Mouse (Mus musculus): ENCODE measurements around the gene Ahcyl1.
"Not testable (repeated sequence)": the region's sequence is repeated elsewhere in the genome, so short reads cannot be mapped to it uniquely, and the experiment has no call there.

Gene Ahcyl1

GRCm38 (mm10) chr3:107695948-107696881 is at the start of gene Ahcyl1:
TSS of gene Ahcyl1 (minus strand) at chr3:107696560.
- peak; percentile 97 for DNase-seq (ENCODE audit: low spot score)

DNA sequence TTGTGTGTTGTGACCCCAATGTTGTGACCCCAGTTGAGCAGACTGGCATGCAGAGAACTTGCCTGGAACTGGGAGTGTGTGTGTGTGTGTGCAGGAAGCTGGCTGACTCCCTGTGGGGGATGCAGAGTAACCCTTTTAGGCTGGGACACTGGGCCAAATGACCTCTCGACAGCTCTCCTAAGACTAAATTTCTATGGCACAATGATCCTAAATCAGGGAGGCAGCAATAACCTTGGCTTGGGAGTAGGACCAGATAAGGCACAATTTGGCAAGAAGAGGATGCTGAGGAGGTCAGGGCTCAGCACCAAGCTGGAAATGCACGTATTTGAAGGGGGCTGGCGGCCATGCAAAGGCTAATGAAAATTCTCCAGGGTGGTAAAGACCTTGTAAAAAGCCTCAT is 49.7 kb upstream of the Ahcyl1 start:
- no peak for DNase-seq (ENCODE audit: low spot score)

DNA sequence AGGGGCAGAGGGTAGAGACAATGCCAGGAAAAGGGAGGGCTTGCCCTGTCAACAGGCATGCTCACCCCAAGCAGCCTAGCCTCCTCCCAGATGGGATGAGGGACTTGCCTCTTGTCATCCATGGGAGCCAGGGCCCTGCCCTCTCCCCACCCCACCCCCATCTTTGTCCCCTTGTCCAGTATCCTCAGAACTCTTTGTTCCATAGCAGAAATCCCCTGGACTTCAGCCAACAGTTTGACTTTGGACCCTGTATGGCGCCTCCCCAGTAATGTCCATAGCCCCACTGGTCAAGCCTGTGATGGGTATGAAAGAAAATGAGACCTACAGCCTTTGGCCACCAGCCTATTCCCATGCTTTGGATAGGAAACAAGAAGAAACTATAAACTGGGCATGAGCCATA is 47.3 kb upstream of the Ahcyl1 start:
- no peak for DNase-seq (ENCODE audit: low spot score)

DNA sequence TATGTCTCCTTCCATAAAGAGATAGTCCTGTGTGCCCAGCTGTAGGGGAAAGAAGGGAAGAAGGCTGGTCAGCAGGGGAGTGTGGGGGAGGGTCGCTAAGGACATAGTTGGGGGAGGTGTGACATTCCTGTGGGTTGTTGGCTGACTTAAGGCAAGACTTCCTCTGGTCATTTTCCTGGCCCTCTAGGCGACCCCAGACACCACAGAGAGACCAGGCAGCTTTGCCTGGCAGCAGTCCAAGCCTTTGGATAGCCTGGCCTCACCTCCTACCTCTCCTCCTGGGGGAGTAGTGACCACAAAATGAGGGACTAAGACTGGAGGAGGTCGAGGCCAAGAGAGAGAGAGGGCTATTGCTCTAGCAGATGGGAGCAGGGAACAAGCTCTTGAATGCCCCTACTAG is 46.7 kb upstream of the Ahcyl1 start:
- no peak for DNase-seq (ENCODE audit: low spot score)

DNA sequence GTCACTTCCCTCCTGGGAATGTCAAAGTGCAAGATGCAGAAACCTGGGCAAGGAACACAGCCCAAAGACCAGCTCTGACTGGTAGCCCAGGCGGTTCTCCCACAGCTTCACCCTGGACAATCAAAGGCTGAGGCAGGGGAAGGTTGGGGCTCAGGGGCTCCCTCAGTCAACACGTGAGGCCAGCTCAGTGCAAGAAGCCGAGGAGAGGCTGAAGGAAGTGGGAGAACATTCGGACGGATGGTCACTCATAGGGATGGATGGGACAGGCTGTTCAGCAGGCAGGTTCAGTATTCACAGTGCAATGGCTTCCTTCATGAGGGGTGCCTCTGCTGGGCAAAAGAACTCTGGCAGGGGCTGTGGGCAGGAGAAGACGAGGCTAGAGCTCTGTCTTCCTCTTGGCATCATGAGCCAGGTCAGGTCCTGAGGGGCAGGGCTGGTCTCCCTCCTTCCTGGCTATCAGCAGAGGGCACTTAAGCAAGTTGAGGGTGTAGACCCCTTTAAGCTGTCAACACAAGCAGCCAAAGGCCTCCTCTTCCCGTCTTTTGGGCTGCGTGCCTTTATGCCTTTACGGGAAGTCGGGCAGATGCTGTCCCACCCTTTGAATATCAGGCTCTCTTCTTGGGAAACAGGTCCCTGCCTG is 45.8 kb upstream of the Ahcyl1 start:
- no peak for DNase-seq (ENCODE audit: low spot score)

DNA sequence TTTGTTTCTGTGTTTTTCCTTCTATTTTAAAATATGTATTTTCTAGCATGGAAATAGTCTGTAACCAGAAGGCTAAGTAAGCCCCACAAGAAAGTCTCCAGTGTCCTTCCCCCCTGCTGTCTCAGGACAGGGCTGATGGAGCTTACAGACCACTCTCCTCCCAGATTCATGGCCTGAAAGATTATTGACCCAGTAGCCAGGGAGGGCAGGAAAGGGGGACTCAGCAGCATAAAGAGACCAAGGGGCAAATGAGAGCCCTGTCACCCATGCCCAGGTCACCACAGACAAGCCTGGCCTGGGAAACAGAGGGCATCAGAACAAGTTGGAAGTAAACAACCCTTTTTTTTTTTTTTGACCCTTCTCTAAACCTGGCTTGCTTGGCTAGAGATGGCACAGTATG is 45.0 kb upstream of the Ahcyl1 start:
- DNase-seq (ENCODE audit: low spot score) = no peak

DNA sequence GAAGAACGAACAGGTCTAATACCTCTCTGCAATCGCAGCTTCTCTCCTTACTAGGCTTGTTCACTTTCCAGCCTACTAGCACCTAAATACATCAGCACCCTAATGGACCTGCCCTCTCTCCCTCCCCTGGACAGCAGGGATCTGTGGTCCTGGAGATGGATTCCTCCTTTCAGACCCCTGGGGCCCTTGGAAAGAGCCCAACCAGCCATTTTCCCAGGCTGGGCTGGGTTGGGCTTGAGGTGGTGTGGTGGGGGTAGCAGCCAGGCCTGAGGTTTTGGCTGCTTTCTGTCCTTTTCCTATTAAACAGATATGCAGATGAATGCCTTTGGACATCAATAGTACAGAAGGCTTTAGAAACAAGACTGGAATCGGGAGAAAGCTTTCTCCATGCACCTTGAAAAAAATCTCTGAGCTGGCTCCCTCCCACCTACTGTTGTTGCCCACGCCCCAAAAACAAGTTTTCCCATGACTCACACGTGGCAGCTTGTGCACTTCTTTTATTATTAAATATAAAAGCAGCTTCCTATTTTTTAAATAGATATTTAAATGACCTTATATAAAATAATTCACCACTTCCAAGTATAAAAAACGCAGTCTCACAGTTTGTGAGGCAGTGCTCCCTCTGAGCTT is 44.3 kb upstream of the Ahcyl1 start:
- no peak for DNase-seq (ENCODE audit: low spot score)

DNA sequence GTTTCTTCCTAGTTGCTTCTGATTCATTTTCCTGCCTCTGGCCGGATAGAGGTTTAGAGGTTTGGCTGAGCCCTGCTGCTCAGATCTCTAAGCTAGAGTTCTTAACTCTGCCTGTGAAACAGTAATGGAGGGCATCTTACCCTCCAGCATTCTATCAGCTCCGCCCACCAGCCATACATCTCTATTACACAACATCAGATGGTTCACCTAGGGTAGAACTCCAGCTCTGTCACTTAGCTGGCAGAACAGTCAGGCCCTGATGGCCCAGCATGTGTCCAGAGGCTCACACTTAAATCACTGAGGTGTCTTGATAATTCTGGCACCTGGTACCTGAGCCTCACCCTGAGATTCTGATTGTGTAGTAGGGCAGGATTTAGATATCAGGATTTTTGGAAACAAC is 43.6 kb upstream of the Ahcyl1 start:
- no peak for DNase-seq (ENCODE audit: low spot score)

- no peak for DNase-seq (ENCODE audit: low spot score)
Measured at GRCm38 (mm10) chr3:107739456-107739855, 43.1 kb upstream of the Ahcyl1 start.

DNA sequence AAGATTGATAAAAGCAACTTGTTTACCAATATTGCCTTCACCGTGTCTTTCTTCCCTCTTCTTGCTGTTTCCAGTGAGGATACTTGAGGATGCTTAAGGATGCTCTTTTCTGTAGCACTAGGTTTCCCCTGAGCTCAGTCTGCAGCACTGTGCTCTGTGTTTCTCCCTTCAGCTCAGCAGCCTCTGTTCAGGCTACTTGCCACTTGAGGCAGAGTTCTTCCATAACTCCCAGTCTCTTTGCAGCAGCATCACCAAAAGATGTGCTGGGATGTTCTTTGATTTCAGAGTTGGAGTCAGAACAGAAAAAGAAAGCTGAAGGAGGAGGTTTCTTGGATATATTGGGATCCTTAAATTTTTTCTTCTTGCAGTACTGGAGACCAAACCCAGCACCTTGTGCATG is 42.3 kb upstream of the Ahcyl1 start:
- DNase-seq (ENCODE audit: low spot score) = no peak

DNA sequence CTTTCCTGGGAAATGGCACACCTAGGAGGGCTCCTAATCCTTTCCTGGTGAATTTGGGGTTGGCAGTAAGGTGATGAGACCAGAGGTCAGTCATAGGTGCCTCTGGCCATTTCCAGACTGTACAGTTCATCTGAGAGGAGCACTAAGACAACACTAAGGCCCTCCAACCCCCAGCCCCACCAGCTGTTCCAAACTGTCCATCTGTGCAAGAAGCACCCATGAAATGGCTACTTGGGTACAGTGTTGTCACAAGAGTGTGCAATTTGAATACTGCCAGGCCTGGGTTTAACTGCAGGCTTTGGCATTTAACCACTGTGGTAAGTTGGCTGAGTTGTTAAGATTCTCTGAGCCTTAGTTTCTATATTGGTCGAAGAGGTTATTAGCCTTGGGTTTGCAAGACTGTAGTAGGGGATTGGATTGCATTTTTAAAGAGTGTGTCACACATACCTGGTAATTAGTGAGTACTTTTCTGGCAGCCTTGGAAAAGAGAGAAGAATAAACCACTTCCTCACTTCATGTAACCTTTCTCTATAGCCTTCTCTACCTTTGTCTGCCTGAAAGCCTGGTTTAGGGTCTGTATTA is 41.3 kb upstream of the Ahcyl1 start:
- no peak for DNase-seq (ENCODE audit: low spot score)

GRCm38 (mm10) chr3:107735620-107736019 is 39.3 kb upstream of the Ahcyl1 start:
- not testable (repeated sequence) for DNase-seq (ENCODE audit: low spot score)

DNA sequence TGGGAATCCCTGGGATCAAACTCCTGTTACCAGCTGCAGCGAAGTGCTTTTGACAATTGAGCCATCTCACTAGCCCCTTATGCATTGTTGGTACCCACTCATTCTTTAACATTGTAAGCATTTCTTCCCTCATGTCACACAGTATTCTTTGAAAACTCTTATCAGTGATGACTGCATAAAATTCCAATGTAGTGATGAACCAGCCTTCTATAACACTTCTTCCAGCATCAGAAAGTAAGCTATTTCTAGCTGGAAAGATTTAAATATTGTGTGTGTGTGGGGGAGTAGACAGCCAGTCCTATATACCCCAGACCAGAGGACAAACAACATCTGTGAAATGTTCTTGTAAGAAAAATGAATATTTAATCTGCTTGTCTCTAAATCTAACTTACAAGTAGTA is 37.0 kb upstream of the Ahcyl1 start:
- DNase-seq (ENCODE audit: low spot score) = no peak

DNA sequence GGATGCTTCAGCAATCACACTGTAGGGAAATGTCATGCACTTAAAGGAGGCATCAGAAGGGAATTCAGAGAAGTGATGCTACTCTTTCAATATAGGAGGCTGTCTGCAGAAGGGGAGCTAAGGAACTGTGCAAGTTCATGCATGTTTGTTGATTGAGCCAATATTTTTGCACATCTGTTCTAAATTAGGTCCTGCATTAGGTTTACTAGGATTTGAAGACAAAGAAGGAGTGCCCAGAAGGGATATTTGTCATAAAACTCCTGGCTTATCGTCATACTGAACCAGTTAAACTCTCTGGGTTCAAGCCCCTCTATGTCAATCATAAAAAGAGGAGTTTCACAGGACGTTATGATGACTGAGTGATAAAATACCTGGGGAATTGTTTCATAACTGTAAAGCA is 33.9 kb upstream of the Ahcyl1 start:
- no peak for DNase-seq (ENCODE audit: low spot score)

DNA sequence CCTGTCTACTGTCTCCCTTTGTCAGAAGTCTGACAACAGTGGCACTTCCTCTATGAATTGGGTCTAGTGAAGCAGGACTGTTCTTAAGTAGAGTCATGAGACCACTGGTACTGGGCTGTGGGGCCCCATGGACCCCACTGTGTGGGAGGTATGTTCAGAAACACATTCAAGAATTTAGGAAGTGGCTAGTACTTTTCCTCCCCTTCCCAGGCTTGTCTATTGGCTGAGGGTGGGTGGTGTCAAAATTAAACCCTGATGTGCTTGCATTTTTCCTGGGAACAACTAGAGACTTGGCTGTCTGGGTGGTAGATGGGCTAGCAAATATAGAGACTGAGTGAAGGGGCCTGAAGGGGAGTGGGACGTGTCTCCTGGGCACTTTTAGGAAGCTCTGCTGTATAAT is 32.1 kb upstream of the Ahcyl1 start:
- DNase-seq (ENCODE audit: low spot score) = no peak

DNA sequence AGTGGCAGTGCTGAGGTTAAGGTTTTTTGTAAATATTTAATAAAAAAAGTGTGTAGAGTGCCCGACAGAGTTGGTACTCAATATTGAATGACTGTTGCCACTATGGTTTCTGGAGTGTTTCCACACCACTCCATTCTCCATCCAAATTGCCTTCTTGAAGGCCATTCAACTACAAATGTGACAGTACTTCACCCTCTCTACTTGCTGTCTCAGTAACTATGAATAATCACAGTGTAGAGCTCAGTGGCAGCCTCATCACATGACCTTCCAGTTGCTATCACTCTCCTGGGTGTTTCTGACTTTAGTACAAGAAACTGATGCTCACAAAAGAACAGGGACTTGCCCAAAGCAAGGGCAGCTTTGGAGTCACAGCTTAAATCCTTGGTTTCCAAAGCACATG is 19.6 kb upstream of the Ahcyl1 start:
- DNase-seq (ENCODE audit: low spot score) = no peak

- no peak for DNase-seq (ENCODE audit: low spot score)
Measured at GRCm38 (mm10) chr3:107714276-107714933, 18.0 kb upstream of the Ahcyl1 start.

GRCm38 (mm10) chr3:107712081-107712480 is 15.7 kb upstream of the Ahcyl1 start:
- no peak for DNase-seq (ENCODE audit: low spot score)

- DNase-seq (ENCODE audit: low spot score) = no peak
Measured at GRCm38 (mm10) chr3:107709156-107709555, 12.8 kb upstream of the Ahcyl1 start.

DNA sequence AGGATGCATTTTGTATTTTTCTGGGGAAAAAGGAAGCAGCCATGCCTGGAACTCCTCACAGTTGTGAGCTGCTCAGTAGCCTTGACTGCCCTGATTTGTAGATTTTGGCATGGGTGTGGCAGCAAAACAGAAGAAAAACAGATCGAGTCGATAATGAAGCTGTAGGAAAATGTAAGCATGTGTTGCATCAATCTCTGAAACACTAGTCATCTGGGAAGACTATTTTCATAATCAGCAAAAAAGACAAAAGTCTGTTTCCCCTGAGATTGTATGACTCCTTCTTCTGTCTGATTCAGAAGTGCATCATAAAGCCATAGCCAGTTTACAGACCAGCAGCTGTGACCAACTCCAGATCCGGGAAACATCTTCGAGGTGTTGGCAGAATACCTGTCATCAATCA is 10.9 kb upstream of the Ahcyl1 start:
- DNase-seq (ENCODE audit: low spot score) = no peak

- DNase-seq (ENCODE audit: low spot score) = no peak
Measured at GRCm38 (mm10) chr3:107706164-107706563, 9.8 kb upstream of the Ahcyl1 start.

GRCm38 (mm10) chr3:107704371-107704705 is 8.0 kb upstream of the Ahcyl1 start:
- no peak for DNase-seq (ENCODE audit: low spot score)
